Mouse (Mus musculus): ENCODE results near the gene Gm19426. TPM values are rescaled to one million over a fixed set of nuclear protein-coding genes. Genes with fewer than 3 reads are reported as not detected.

Gm19426 gene
- not detected for polyA plus RNA-seq (2014; fragmentation: Illumina TruSeq; extraction: RNeasy Lipid Tissue Mini Kit (QIAGEN cat#74804); ENCODE audit: low read depth, low replicate concordance)

GRCm38 (mm10) chr2:84743561-84743960 lies at the start of gene Gm19426:
Gene Gm19426, minus strand, starts transcription at chr2:84743655.

GRCm38 (mm10) chr2:84775241-84775640 lies 31.8 kb upstream of the Gm19426 start, which contains the start of gene Serping1:
Gene Serping1, minus strand, starts transcription at chr2:84775444.

GRCm38 (mm10) chr2:84733579-84734300 lies 9.7 kb downstream of the Gm19426 start, which contains the start of gene Ypel4:
Gene Ypel4, plus strand, starts transcription at chr2:84734058.

GRCm38 (mm10) chr2:84727172-84727858 lies 16.1 kb downstream of the Gm19426 start, which contains the start of gene Clp1:
Gene Clp1, minus strand, starts transcription at chr2:84727350.

GRCm38 (mm10) chr2:84714811-84715561 lies 28.5 kb downstream of the Gm19426 start, which contains the start of gene Zdhhc5:
Gene Zdhhc5, minus strand, starts transcription at chr2:84715180.

Other genes with a start within 250 kb of the Gm19426 start
- 493 TPM for gene Ctnnd1, start 92.9 kb downstream of the Gm19426 start, polyA plus RNA-seq (2014; fragmentation: Illumina TruSeq; extraction: RNeasy Lipid Tissue Mini Kit (QIAGEN cat#74804); ENCODE audit: low read depth, low replicate concordance)
- gene Btbd18, start 84.6 kb downstream of the Gm19426 start, polyA plus RNA-seq (2014; fragmentation: Illumina TruSeq; extraction: RNeasy Lipid Tissue Mini Kit (QIAGEN cat#74804); ENCODE audit: low read depth, low replicate concordance), result not detected
- 9.6 TPM for gene Selenoh, start 72.9 kb downstream of the Gm19426 start, polyA plus RNA-seq (2014; fragmentation: Illumina TruSeq; extraction: RNeasy Lipid Tissue Mini Kit (QIAGEN cat#74804); ENCODE audit: low read depth, low replicate concordance)
- gene Gm28635, start 65.6 kb downstream of the Gm19426 start, polyA plus RNA-seq (2014; fragmentation: Illumina TruSeq; extraction: RNeasy Lipid Tissue Mini Kit (QIAGEN cat#74804); ENCODE audit: low read depth, low replicate concordance), result not detected
- 48.3 TPM for gene Med19, start 65.3 kb downstream of the Gm19426 start, polyA plus RNA-seq (2014; fragmentation: Illumina TruSeq; extraction: RNeasy Lipid Tissue Mini Kit (QIAGEN cat#74804); ENCODE audit: low read depth, low replicate concordance)
- gene Tmx2, start 64.5 kb downstream of the Gm19426 start, polyA plus RNA-seq (2014; fragmentation: Illumina TruSeq; extraction: RNeasy Lipid Tissue Mini Kit (QIAGEN cat#74804); ENCODE audit: low read depth, low replicate concordance), result 73.2 TPM
- 138 TPM for gene Zdhhc5, start 28.5 kb downstream of the Gm19426 start, polyA plus RNA-seq (2014; fragmentation: Illumina TruSeq; extraction: RNeasy Lipid Tissue Mini Kit (QIAGEN cat#74804); ENCODE audit: low read depth, low replicate concordance)
- 23.9 TPM for gene Clp1, start 16.3 kb downstream of the Gm19426 start, polyA plus RNA-seq (2014; fragmentation: Illumina TruSeq; extraction: RNeasy Lipid Tissue Mini Kit (QIAGEN cat#74804); ENCODE audit: low read depth, low replicate concordance)
- 2.0 TPM for gene Ypel4, start 9.6 kb downstream of the Gm19426 start, polyA plus RNA-seq (2014; fragmentation: Illumina TruSeq; extraction: RNeasy Lipid Tissue Mini Kit (QIAGEN cat#74804); ENCODE audit: low read depth, low replicate concordance)
- 23.3 TPM for gene Serping1, start 31.8 kb upstream of the Gm19426 start, polyA plus RNA-seq (2014; fragmentation: Illumina TruSeq; extraction: RNeasy Lipid Tissue Mini Kit (QIAGEN cat#74804); ENCODE audit: low read depth, low replicate concordance)
- gene Ube2l6, start 55.2 kb upstream of the Gm19426 start, polyA plus RNA-seq (2014; fragmentation: Illumina TruSeq; extraction: RNeasy Lipid Tissue Mini Kit (QIAGEN cat#74804); ENCODE audit: low read depth, low replicate concordance), result 21.1 TPM
- gene Smtnl1, start 79.0 kb upstream of the Gm19426 start, polyA plus RNA-seq (2014; fragmentation: Illumina TruSeq; extraction: RNeasy Lipid Tissue Mini Kit (QIAGEN cat#74804); ENCODE audit: low read depth, low replicate concordance), result not detected
- 1.4 TPM for gene Timm10, start 83.3 kb upstream of the Gm19426 start, polyA plus RNA-seq (2014; fragmentation: Illumina TruSeq; extraction: RNeasy Lipid Tissue Mini Kit (QIAGEN cat#74804); ENCODE audit: low read depth, low replicate concordance)
- gene Slc43a1, start 95.2 kb upstream of the Gm19426 start, polyA plus RNA-seq (2014; fragmentation: Illumina TruSeq; extraction: RNeasy Lipid Tissue Mini Kit (QIAGEN cat#74804); ENCODE audit: low read depth, low replicate concordance), result 2.2 TPM
- gene Rtn4rl2, start 143.1 kb upstream of the Gm19426 start, polyA plus RNA-seq (2014; fragmentation: Illumina TruSeq; extraction: RNeasy Lipid Tissue Mini Kit (QIAGEN cat#74804); ENCODE audit: low read depth, low replicate concordance), result not detected
- 25.2 TPM for gene Slc43a3, start 192.9 kb upstream of the Gm19426 start, polyA plus RNA-seq (2014; fragmentation: Illumina TruSeq; extraction: RNeasy Lipid Tissue Mini Kit (QIAGEN cat#74804); ENCODE audit: low read depth, low replicate concordance)
- gene Prg2, start 236.8 kb upstream of the Gm19426 start, polyA plus RNA-seq (2014; fragmentation: Illumina TruSeq; extraction: RNeasy Lipid Tissue Mini Kit (QIAGEN cat#74804); ENCODE audit: low read depth, low replicate concordance), result not detected
- gene Prg3, start 244.6 kb upstream of the Gm19426 start, polyA plus RNA-seq (2014; fragmentation: Illumina TruSeq; extraction: RNeasy Lipid Tissue Mini Kit (QIAGEN cat#74804); ENCODE audit: low read depth, low replicate concordance), result not detected

Data from sigmoid colon, adult 10 weeks (tissue).